Mouse (Mus musculus) liver, embryonic 12.5 days (tissue): ENCODE results near the gene Creb3l4. TPM values are rescaled to one million over a fixed set of nuclear protein-coding genes. Genes with fewer than 3 reads are reported as not detected.
"Not testable (repeated sequence)": the region's sequence is repeated elsewhere in the genome, so short reads cannot be mapped to it uniquely, and the experiment has no call there.

Experiments used
- ATAC-seq: fragments of 200-750 bp; cut with Nextera tagmentation; 2 replicates; pipeline ENCODE4 v1.8.0; 2017; ENCODE audit warnings: moderate number of reproducible peaks, mild to moderate bottlenecking, moderate library complexity
- H3K27ac ChIP-seq: fragments of 300-500 bp; sonication (generic); 2 replicates; pipeline ENCODE4 v1.5.1; 2016; ENCODE audit warnings: mild to moderate bottlenecking
- H3K27me3 ChIP-seq: fragments of 300-500 bp; sonication (generic); replicated peaks from 2 replicates; pipeline ENCODE4 v1.6.1; 2016; ENCODE audit warnings: mild to moderate bottlenecking, moderate library complexity
- H3K36me3 ChIP-seq: fragments of 300-500 bp; sonication (generic); 2 replicates; pipeline ENCODE4 v1.6.1; 2016; ENCODE audit warnings: mild to moderate bottlenecking, moderate library complexity
- H3K4me1 ChIP-seq: fragments of 300-500 bp; sonication (generic); 2 replicates; pipeline ENCODE4 v1.6.1; 2016
- H3K4me2 ChIP-seq: fragments of 300-500 bp; sonication (generic); 2 replicates; pipeline ENCODE4 v1.6.1; 2016; ENCODE audit warnings: mild to moderate bottlenecking, moderate library complexity
- H3K4me3 ChIP-seq: fragments of 300-500 bp; sonication (generic); 2 replicates; pipeline ENCODE4 v1.5.1; 2016; ENCODE audit warnings: mild to moderate bottlenecking, moderate library complexity
- H3K9ac ChIP-seq: fragments of 300-500 bp; sonication (generic); 2 replicates; pipeline ENCODE4 v1.6.1; 2016; ENCODE audit warnings: mild to moderate bottlenecking, moderate library complexity
- H3K9me3 ChIP-seq: fragments of 300-500 bp; sonication (generic); replicated peaks from 2 replicates; pipeline ENCODE4 v1.6.1; 2016; ENCODE audit warnings: mild to moderate bottlenecking, moderate library complexity
- WGBS: fragments of 180-500 bp; shearing (Covaris S2); methylation state at CpG from one replicate; pipeline ENCODE4 v1.1.7; 2016; ENCODE audit not compliant: insufficient replicate concordance; 5-methylcytosine and 5-hydroxymethylcytosine counted together
- polyA plus RNA-seq: library from polyadenylated mRNA; unstranded; fragments of >200 nt; fragmentation: Nextera tagmentation; extraction: Ambion mirVana; gene quantifications from 2 replicates; pipeline ENCODE4 v1.2.1, GENCODE M21; 2016

Creb3l4 gene
- 0.56 and 0.66 TPM in 2 replicates for polyA plus RNA-seq

DNA sequence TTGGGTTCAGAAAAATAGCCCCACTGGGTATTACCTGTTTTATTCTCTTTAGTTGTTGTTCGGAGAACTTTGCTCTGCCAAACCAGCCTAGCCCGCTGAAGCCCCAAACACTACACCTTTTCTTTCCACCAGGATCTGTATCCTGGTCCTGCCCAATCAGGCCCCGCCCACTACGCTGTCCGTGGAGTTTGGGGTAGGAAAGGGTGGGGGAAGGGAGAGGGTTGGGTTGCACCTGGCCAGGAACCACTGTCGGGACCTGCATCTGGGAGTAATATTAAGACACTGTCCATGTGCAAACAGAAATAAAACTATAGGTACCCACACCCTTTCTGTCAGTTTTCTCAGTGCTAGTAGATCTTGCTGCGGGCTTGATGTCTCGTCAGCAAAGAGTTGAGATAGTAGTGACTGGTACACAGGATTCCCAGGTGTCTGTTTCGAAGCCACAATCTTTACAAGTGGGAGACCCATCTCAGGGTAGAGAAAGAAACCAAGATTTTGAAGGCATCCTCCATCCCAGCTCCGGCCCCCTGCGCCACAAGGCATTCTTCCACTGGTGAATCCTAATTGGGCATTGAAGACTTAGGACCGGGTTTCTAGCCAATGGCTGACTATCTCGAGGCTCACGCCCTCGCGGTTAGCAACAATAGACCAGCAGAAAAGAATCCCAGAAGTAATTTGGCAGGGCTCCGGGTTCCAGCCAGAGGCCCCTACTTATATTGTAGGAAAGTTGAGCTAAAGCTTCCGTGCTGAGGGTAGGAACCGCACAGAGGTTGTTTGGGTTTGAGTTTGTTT, at the start of gene Creb3l4:
TSS of gene Creb3l4 (minus strand) at position 529 of the 792 bp plus-strand sequence.
- H3K36me3 ChIP-seq, result no peaks in the 10 kb centered on the region
- H3K9me3 ChIP-seq, result no peaks in the 10 kb centered on the region
- peaks cover 44% of the 10 kb centered on the region for H3K4me1 ChIP-seq
- no peaks in the 10 kb centered on the region for H3K27me3 ChIP-seq
- no peak within 1 kb of the TSS for H3K27ac ChIP-seq
- no peak within 1 kb of the TSS for H3K9ac ChIP-seq
- peak within 1 kb of the TSS; percentile 22 for H3K4me3 ChIP-seq
- peak within 1 kb of the TSS; percentile 52 for H3K4me2 ChIP-seq
- no peak for ATAC-seq
- 23% methylated on average over 19 of the region's 19 CpGs for WGBS

DNA sequence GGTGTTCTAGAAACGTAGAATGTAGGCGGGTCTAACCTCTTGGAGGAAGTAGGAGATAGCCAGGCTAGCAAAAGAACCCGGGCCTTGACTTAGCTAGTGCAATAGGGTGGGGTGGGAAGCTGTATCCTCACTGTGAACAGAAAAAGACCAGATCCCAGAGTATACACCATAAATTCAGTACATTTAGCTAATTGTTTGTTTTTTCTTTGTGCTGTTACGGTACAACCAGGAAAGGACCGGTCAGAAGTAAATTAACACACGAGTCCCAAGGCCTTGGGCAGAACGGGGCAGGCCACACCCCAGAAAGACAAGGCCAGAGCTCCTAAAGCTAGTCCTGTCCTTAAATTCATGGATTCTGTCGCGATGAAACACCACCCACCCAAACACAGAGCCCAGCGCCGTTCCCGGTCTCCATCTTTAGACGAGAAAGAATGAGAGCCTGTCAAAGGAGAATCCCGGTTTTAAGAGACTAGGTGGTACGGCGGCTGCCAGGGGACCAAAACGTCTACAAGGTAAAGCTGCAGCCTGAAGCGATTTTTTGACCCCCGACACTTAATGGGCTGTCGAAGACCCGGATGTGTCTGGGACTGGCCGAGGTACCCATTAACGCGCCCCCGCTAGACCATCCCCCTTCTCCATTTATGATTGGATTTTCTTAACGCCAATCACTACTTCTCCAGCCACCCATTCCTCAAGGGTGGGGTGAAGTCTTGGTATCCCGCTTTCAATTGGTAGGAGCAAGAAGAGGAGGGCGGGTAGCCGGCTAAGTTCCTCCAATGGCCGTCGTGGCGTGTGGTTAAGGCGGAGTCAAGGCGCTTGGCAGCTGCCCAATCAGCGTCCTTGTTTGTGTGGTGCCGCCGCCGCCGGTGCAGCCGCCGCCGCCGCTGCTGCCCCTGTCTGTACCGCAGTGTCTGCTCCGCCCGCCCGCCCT, 49.3 kb upstream of the Creb3l4 start, which contains the start of gene Gatad2b:
TSS of gene Gatad2b (plus strand) at position 834 of the 931 bp plus-strand sequence.
- under 1% methylated on average over 43 of the region's 47 CpGs for WGBS
- peak; percentile 97 for ATAC-seq

DNA sequence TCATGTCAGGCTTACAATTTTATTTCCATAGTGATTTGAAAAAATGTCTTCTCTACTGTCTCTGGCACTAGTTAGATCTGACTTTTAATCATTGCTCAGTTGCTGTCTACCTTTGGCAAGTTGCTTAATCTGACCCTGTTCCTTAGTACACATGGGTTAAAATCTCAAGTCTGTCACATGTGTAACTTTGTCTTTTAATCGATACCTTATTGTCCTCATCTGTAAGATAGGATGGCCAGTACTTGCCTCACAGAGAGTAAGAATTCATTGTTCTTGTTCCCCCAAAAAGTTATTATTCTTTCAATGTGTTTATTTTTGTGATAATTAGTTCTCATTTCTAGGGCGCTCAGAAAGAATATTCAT, 48.7 kb upstream of the Creb3l4 start:
- ATAC-seq, result no peak
- Histone ChIP-seq H3K4me2 (peak overlapping the region; percentile 73), H3K27ac (peak overlapping the region; percentile 95), H3K36me3 (peaks cover 15% of the 10 kb centered on the region), H3K27me3 (no peaks in the 10 kb centered on the region), H3K4me3 (peak overlapping the region; percentile 97), H3K9ac (peak overlapping the region; percentile 74), H3K4me1 (peaks cover 36% of the 10 kb centered on the region), H3K9me3 (no peaks in the 10 kb centered on the region)
- WGBS, result 35% methylated on average over 2 of the region's 2 CpGs

More for the DNA sequence above, 49.3 kb upstream of the Creb3l4 start, which contains the start of gene Gatad2b:
- H3K9ac ChIP-seq, result peak within 1 kb of the TSS; percentile 99
- H3K27ac ChIP-seq, result peak within 1 kb of the TSS; percentile 97
- H3K27me3 ChIP-seq, result no peaks in the 10 kb centered on the region
- peaks cover 19% of the 10 kb centered on the region for H3K36me3 ChIP-seq
- H3K4me3 ChIP-seq, result peak within 1 kb of the TSS; percentile 97
- peak within 1 kb of the TSS; percentile 77 for H3K4me2 ChIP-seq
- H3K4me1 ChIP-seq, result peaks cover 41% of the 10 kb centered on the region
- no peaks in the 10 kb centered on the region for H3K9me3 ChIP-seq

DNA sequence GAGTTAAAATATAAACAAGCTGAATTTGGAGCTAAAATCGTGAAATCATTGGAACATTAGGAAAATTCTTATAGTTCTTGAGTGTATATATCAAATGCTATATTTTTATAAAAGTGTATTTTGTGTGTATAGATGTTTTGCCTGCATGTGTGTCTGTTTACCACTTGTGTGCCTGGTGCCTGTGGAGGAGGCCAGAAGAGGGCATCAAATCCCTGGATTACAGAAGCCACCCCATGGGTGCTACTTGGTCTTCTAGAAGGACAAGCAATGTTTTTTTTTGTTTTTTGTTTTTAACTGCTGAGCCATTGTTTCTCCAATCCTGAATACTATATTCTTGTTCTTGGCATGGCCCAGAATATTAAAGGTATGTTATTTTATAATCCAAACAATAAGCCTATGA, 47.3 kb upstream of the Creb3l4 start:
- no peak for ATAC-seq
- Histone ChIP-seq H3K4me1 (peaks cover 23% of the 10 kb centered on the region), H3K9me3 (no peaks in the 10 kb centered on the region), H3K27ac (no peak overlapping the region), H3K9ac (no peak overlapping the region), H3K36me3 (peaks cover 8% of the 10 kb centered on the region), H3K27me3 (no peaks in the 10 kb centered on the region), H3K4me3 (no peak overlapping the region), H3K4me2 (no peak overlapping the region)
- WGBS, result 75% methylated on average over 1 of the region's 1 CpGs

DNA sequence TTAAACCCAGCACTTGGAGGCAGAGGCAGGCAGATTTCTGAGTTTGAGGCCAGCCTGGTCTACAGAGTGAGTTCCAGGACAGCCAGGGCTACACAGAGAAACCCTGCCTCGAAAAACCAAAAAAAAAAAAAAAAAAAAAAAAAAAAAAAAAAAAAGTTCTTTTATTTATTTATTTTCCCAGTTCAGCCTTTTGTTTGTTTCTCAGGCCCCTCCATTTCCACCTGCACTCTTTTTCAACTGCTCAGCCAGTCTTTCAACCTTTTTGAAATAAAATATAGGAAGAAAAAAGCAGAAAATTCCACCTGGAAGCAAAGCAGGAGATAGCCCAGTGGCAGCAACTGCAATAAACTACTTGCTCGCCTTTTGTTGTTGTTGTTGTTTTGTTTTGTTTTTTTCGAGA, 46.1 kb upstream of the Creb3l4 start:
- H3K9ac ChIP-seq, H3K27me3 ChIP-seq, ATAC-seq, H3K27ac ChIP-seq, H3K4me3 ChIP-seq, H3K36me3 ChIP-seq, H3K9me3 ChIP-seq, H3K4me2 ChIP-seq: not testable (repeated sequence)
- H3K4me1 ChIP-seq, result peaks cover 11% of the 10 kb centered on the region
- WGBS, result 60% methylated on average over 3 of the region's 3 CpGs

DNA sequence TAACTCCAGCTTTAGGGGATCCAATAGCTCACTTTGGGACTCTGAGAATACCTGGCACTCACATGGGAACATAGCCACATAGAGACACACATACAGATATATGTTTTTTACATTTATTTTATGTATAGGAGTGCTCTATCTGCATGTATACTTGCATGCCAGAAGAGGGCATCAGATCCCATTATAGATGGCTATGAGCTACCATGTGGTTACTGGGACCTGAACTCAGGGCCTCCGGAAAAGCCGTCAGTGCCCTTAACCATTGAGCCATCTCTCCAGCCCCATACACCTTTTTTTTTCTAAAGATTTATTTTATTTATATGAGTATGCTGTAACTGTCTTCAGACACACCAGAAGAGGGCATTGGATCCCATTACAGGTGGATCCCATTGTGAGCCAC, 40.8 kb upstream of the Creb3l4 start:
- WGBS, result 83% methylated on average over 2 of the region's 2 CpGs
- no peaks in the 10 kb centered on the region for H3K9me3 ChIP-seq
- H3K4me1 ChIP-seq, result no peaks in the 10 kb centered on the region
- no peak for ATAC-seq
- no peak overlapping the region for H3K27ac ChIP-seq
- H3K27me3 ChIP-seq, result no peaks in the 10 kb centered on the region
- no peak overlapping the region for H3K4me3 ChIP-seq
- no peak overlapping the region for H3K9ac ChIP-seq
- peaks cover 21% of the 10 kb centered on the region for H3K36me3 ChIP-seq
- no peak overlapping the region for H3K4me2 ChIP-seq

DNA sequence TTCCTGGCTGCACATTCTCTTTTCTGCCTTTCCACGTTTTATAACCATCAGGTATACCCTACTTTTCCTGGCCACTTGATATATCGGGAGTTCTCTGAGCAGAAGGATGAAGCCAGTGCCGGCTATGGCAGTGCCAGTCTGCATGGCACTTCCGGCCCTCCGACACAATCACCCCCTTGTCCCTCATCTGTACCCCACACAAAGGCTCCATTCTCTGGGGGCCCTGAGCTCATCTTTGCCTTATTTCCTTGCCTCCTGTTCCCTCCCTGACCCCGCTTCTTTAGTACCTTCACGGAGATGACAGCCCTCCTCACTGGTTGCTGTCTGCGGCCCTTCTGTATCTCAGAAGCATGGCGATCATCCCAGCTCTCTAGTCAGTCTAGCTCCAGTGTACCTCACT, 37.4 kb upstream of the Creb3l4 start:
- Histone ChIP-seq H3K36me3 (peaks cover 55% of the 10 kb centered on the region), H3K4me2 (no peak overlapping the region), H3K27ac (no peak overlapping the region), H3K4me3 (no peak overlapping the region), H3K9ac (no peak overlapping the region), H3K9me3 (no peaks in the 10 kb centered on the region), H3K4me1 (0 out of 2 replicates have a peak, but pooled peaks cover 10% of the 10 kb centered on the region), H3K27me3 (no peaks in the 10 kb centered on the region)
- 85% methylated on average over 9 of the region's 9 CpGs for WGBS
- no peak for ATAC-seq

DNA sequence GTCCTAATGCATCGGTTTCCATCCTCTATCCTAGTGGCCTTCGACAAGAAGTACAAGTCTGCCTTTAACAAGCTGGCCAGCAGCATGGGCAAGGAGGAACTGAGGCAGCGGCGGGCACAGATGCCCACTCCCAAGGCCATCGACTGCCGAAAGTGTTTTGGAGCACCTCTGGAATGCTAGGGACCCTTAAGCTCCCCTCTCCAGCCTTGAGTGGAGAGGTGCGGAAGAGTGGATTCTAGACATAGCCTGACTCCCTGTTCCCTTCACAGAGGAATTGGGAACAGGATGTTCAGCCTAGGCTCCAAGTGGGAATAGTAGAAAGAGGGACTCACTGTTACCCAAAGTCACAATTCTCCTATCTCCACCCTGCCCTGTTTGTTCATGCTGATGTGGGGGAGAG, 36.4 kb upstream of the Creb3l4 start:
- H3K4me1 ChIP-seq, result 0 out of 2 replicates have a peak, but pooled peaks cover 10% of the 10 kb centered on the region
- 86% methylated on average over 7 of the region's 7 CpGs for whole genome bisulfite sequencing
- no peak for ATAC-seq
- H3K4me3 ChIP-seq, result no peak overlapping the region
- no peak overlapping the region for H3K4me2 ChIP-seq
- no peak overlapping the region for H3K27ac ChIP-seq
- no peaks in the 10 kb centered on the region for H3K9me3 ChIP-seq
- H3K36me3 ChIP-seq, result peaks cover 65% of the 10 kb centered on the region
- H3K9ac ChIP-seq, result no peak overlapping the region
- H3K27me3 ChIP-seq, result no peaks in the 10 kb centered on the region

DNA sequence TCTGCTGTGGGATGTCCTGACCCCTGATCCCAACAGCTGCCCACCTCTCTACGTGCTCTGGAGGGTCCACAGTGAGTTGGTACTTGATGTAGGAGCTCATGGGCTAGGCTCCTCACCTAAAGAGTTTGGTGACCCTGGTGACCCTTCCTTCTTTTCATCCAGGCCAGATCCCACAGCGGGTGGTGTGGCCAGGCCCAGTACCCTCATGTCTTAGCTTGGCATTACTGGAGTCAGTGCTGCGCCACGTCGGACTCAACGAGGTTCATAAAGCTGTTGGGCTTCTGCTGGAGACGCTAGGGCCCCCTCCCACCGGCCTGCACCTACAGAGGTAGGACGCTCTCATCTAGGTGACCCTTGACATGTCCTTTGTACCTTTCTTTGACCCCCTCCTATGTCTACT, 35.9 kb upstream of the Creb3l4 start:
- no peak for ATAC-seq
- peaks cover 67% of the 10 kb centered on the region for H3K36me3 ChIP-seq

DNA sequence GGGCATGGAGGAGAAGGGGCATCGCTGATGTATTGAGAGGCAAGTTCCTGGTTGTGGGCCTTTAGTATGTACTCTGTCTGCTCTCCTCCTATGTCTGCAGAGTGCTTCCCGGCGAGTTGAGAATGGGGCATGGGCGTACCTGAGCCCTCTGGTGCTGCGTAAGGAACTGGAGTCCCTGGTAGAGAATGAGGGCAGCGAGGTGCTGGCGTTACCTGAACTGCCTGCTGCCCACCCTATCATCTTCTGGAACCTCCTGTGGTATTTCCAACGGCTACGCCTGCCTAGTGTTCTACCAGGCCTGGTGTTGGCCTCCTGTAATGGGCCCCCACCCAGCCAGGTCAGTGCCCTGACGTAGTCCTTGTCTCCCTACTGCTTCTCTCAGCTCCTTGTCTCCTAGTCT, 34.9 kb upstream of the Creb3l4 start:
- Histone ChIP-seq H3K9me3 (no peaks in the 10 kb centered on the region), H3K4me1 (0 out of 2 replicates have a peak, but pooled peaks cover 10% of the 10 kb centered on the region), H3K27ac (no peak overlapping the region), H3K4me2 (no peak overlapping the region), H3K36me3 (peaks cover 77% of the 10 kb centered on the region), H3K4me3 (no peak overlapping the region), H3K9ac (no peak overlapping the region), H3K27me3 (no peaks in the 10 kb centered on the region)
- WGBS, result 83% methylated on average over 10 of the region's 10 CpGs
- ATAC-seq, result peak; percentile 5; the same call in 1 of the 2 replicates

More for the DNA sequence above, 35.9 kb upstream of the Creb3l4 start:
- no peaks in the 10 kb centered on the region for H3K27me3 ChIP-seq
- H3K27ac ChIP-seq, result no peak overlapping the region
- no peak overlapping the region for H3K4me3 ChIP-seq
- H3K4me2 ChIP-seq, result no peak overlapping the region
- H3K9ac ChIP-seq, result no peak overlapping the region
- H3K4me1 ChIP-seq, result 0 out of 2 replicates have a peak, but pooled peaks cover 10% of the 10 kb centered on the region
- no peaks in the 10 kb centered on the region for H3K9me3 ChIP-seq
- 78% methylated on average over 9 of the region's 9 CpGs for WGBS

DNA sequence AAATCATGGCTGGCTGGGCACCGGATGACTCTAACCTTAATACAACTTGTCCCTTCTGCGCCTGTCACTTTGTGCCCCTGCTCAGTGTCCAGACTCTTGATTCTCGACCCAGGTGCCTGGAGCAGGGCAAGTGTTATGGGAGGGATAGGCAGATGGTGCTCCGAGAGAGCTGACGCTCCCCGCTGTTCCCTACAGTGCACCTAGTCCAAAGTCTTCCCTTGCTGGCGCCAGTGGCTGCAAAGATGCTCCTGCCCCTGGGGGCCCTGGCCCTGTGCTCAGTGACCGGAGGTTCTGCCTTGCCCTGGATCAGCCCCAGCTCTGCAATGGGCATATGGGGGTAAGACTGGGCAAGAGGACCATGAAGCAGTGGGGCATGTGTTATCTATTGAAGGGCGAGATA, 34.5 kb upstream of the Creb3l4 start:
- Histone ChIP-seq H3K4me2 (no peak overlapping the region), H3K9ac (no peak overlapping the region), H3K27ac (no peak overlapping the region), H3K4me1 (0 out of 2 replicates have a peak, but pooled peaks cover 10% of the 10 kb centered on the region), H3K27me3 (no peaks in the 10 kb centered on the region), H3K36me3 (peaks cover 81% of the 10 kb centered on the region), H3K9me3 (no peaks in the 10 kb centered on the region), H3K4me3 (no peak overlapping the region)
- ATAC-seq, result peak; percentile 19; the same call in 1 of the 2 replicates
- WGBS, result 85% methylated on average over 9 of the region's 9 CpGs
